Mouse (Mus musculus): Measurements from ENCODE around the gene Vsig2. TPM values are rescaled to one million over a fixed set of nuclear protein-coding genes. Genes with fewer than 3 reads are reported as not detected.

The Vsig2 gene
- polyA plus RNA-seq, 1 experiment from 2014 or later: not detected

DNA sequence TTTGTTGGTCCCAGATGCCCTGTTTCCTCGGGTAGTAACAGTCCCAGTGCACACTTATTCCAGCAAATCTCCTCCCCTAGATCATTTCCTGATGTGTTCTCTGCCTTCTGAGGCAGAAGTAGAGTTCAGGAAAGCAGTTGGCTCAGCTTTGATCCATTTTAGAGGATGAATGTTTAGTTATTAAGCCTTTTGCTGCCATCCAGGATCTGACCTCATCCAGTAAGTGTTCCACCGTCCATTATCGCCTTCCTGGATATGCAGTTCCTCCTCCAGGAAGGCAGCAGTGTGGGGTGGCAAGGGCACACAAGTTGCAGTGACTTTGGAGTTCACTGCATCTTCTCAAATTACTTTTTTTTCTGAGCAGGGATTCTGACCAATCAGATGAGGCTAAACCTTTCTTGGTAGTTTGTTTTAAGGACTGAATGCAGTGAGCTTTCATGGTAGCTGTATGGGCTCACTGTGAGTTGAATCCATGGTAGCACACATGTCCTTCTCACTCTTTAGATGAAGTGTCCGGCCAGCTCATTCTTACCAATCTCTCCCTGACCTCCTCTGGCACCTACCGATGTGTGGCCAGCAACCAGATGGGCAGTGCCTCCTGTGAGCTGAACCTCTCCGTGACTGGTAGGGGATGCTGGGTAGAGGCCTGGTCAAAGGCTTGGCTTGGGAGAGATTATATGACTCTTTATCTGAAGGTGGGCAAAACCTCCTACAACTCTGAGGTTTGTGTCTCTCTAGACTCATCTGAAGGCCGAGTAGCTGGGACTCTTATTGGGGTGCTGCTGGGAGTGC is 3.0 kb downstream of the Vsig2 start:
- no peaks in the 10 kb centered on the region for H3K36me3 ChIP-seq (ENCODE audit: control insufficient read depth, insufficient read depth, low read length)
- DNase-seq (ENCODE audit: low spot score): no peak
- no peak overlapping the region for H3K27ac ChIP-seq (ENCODE audit: low read depth, low read length)
- H3K4me2 ChIP-seq (ENCODE audit: low read depth): no peak overlapping the region
- H3K27me3 ChIP-seq (ENCODE audit: control insufficient read depth, insufficient read depth, low read length): peaks cover 25% of the 10 kb centered on the region
- H3K4me3 ChIP-seq (ENCODE audit: low read depth, low read length): no peak overlapping the region
- ATAC-seq (ENCODE audit: insufficient read depth, low FRiP score, low TSS enrichment): no peak
- no peaks in the 10 kb centered on the region for H3K9me3 ChIP-seq (ENCODE audit: control insufficient read depth, low read length)
- 64% methylated on average over 7 of the region's 7 CpGs for WGBS
- H3K4me1 ChIP-seq (ENCODE audit: control insufficient read depth, insufficient read depth, low read length): peaks cover 4% of the 10 kb centered on the region; the same call in 1 of the 2 replicates
- no peak overlapping the region for H3K9ac ChIP-seq (ENCODE audit: low read length)

- Histone ChIP-seq H3K9me3 (ENCODE audit: control insufficient read depth, low read length) (no peaks in the 10 kb centered on the region), H3K4me1 (ENCODE audit: control insufficient read depth, insufficient read depth, low read length) (peaks cover 4% of the 10 kb centered on the region; the same call in 1 of the 2 replicates), H3K4me2 (ENCODE audit: low read depth) (peak overlapping the region; percentile 43), H3K27me3 (ENCODE audit: control insufficient read depth, insufficient read depth, low read length) (peaks cover 30% of the 10 kb centered on the region), H3K27ac (ENCODE audit: low read depth, low read length) (no peak overlapping the region), H3K4me3 (ENCODE audit: low read depth, low read length) (peak overlapping the region; percentile 24; the same call in 1 of the 2 replicates), H3K36me3 (ENCODE audit: control insufficient read depth, insufficient read depth, low read length) (no peaks in the 10 kb centered on the region), H3K9ac (ENCODE audit: low read length) (no peak overlapping the region)
- ATAC-seq (ENCODE audit: insufficient read depth, low FRiP score, low TSS enrichment) (no peak), DNase-seq (ENCODE audit: low spot score) (no peak)
- WGBS: 24% methylated on average over 12 of the region's 12 CpGs
Measured at GRCm38 (mm10) chr9:37543869-37544440, 4.9 kb downstream of the Vsig2 start.

DNA sequence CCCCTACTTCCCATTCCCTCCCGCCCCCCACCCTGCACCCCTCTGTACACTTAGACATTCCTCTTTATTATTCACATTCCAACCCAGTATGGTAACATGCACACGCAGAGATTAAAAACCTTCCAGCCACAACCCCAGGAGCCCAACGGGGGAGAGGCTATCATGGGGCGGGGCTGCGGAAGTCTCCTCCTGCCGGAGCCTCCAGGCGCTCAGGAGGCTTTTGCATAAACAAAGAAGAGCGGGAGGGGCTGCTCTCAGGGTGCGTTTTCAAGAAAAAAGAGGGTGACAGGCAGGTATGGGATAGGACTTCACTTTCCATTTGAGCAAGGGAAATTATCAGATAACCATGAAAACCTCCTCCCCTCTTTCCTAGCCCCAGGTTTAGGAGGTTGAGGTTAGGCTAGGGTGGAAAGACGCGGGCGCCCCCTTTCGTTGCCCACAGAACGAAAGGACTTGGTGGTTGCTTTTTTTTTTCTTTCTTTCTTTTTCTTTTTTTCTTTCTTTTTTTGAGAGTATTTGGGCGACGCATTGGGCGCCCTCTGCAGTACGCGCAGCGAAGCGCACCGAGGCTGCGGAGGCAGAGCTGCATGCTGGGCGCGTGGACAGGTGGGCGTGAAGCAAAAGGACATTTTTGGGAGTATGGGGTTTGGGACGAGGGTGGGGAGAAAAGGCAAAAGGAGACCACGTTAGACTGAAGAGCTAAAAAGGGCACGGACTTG is 5.6 kb downstream of the Vsig2 start:
- H3K27ac ChIP-seq (ENCODE audit: low read depth, low read length): no peak overlapping the region
- DNase-seq (ENCODE audit: low spot score) (peak; percentile 75), ATAC-seq (ENCODE audit: insufficient read depth, low FRiP score, low TSS enrichment) (peak; percentile 73)
- H3K4me1 ChIP-seq (ENCODE audit: control insufficient read depth, insufficient read depth, low read length): peaks cover 4% of the 10 kb centered on the region; the same call in 1 of the 2 replicates
- WGBS: under 1% methylated on average over 29 of the region's 29 CpGs
- H3K4me2 ChIP-seq (ENCODE audit: low read depth): peak overlapping the region; percentile 43
- peaks cover 37% of the 10 kb centered on the region for H3K27me3 ChIP-seq (ENCODE audit: control insufficient read depth, insufficient read depth, low read length)
- H3K4me3 ChIP-seq (ENCODE audit: low read depth, low read length): peak overlapping the region; percentile 24
- no peak overlapping the region for H3K9ac ChIP-seq (ENCODE audit: low read length)
- H3K9me3 ChIP-seq (ENCODE audit: control insufficient read depth, low read length): no peaks in the 10 kb centered on the region
- H3K36me3 ChIP-seq (ENCODE audit: control insufficient read depth, insufficient read depth, low read length): no peaks in the 10 kb centered on the region

DNA sequence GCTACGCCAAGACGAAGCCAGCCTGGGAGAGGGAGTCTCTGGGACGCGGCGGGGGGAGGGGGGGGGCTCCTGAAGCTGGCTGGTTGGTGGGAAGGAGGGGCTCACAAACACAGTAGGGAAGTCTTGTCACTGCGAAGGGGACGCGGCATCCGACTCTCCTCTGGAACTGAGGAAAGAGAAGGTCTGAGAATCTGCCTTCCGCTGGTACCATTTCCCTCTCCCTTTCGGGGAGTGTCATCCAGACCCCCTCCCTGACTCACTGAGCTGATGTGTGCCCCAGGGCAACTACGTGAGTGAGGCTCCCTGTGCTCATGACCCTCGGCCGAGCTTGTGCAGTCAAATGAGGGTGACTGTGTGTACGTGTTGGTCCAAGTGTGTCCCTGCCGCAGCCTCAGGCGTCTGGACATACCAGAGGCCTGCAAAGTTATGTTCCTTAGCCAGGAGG is 6.1 kb downstream of the Vsig2 start:
- no peak for DNase-seq (ENCODE audit: low spot score)
- no peak overlapping the region for H3K27ac ChIP-seq (ENCODE audit: low read depth, low read length)
- peak overlapping the region; percentile 8; the same call in 1 of the 2 replicates for H3K4me3 ChIP-seq (ENCODE audit: low read depth, low read length)
- no peak overlapping the region for H3K9ac ChIP-seq (ENCODE audit: low read length)
- H3K36me3 ChIP-seq (ENCODE audit: control insufficient read depth, insufficient read depth, low read length): no peaks in the 10 kb centered on the region
- no peaks in the 10 kb centered on the region for H3K9me3 ChIP-seq (ENCODE audit: control insufficient read depth, low read length)
- H3K27me3 ChIP-seq (ENCODE audit: control insufficient read depth, insufficient read depth, low read length): peaks cover 43% of the 10 kb centered on the region
- H3K4me2 ChIP-seq (ENCODE audit: low read depth): peak overlapping the region; percentile 43
- ATAC-seq (ENCODE audit: insufficient read depth, low FRiP score, low TSS enrichment): peak; percentile 60
- peaks cover 4% of the 10 kb centered on the region; the same call in 1 of the 2 replicates for H3K4me1 ChIP-seq (ENCODE audit: control insufficient read depth, insufficient read depth, low read length)
- 7% methylated on average over 16 of the region's 17 CpGs for WGBS

DNA sequence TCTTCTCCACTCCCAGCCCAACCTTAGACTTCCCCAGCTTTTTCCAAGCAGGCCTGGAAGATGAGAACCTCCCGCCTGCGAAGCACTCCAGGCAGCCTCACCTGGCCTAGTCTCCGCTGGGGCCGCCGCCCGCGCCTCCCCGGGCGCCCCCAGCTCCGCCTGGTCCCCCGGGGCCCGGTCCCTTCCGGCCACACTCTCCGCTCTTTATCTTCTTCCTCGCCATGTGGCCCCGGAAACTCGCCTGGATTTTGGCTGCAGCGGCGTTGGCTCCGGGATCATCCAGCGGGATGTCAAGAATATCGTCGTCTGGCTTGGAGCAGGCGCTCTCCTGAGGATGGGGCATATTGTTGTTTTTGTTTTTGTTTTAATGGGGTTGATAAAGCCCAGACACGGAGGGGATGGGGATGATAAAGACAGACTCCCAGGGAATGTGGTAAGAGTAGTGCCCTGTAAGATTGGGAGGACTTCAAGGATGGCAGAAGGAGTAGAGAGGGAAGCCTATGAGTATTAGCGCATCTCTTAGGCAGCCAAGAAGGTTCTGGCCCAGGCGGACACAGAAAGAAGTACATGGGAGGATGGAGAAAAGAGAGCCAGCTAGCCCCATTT is 6.9 kb downstream of the Vsig2 start:
- ATAC-seq (ENCODE audit: insufficient read depth, low FRiP score, low TSS enrichment) (no peak), DNase-seq (ENCODE audit: low spot score) (no peak)
- H3K27ac ChIP-seq (ENCODE audit: low read depth, low read length): no peak overlapping the region
- H3K36me3 ChIP-seq (ENCODE audit: control insufficient read depth, insufficient read depth, low read length): no peaks in the 10 kb centered on the region
- no peak overlapping the region for H3K4me3 ChIP-seq (ENCODE audit: low read depth, low read length)
- 5% methylated on average over 27 of the region's 27 CpGs for WGBS
- no peak overlapping the region for H3K9ac ChIP-seq (ENCODE audit: low read length)
- H3K9me3 ChIP-seq (ENCODE audit: control insufficient read depth, low read length): no peaks in the 10 kb centered on the region
- H3K4me2 ChIP-seq (ENCODE audit: low read depth): no peak overlapping the region
- peaks cover 4% of the 10 kb centered on the region; the same call in 1 of the 2 replicates for H3K4me1 ChIP-seq (ENCODE audit: control insufficient read depth, insufficient read depth, low read length)
- H3K27me3 ChIP-seq (ENCODE audit: control insufficient read depth, insufficient read depth, low read length): peaks cover 50% of the 10 kb centered on the region

- 79% methylated on average over 1 of the region's 1 CpGs for WGBS
- peaks cover 5% of the 10 kb centered on the region; the same call in 1 of the 2 replicates for H3K4me1 ChIP-seq (ENCODE audit: control insufficient read depth, insufficient read depth, low read length)
- H3K9me3 ChIP-seq (ENCODE audit: control insufficient read depth, low read length): no peaks in the 10 kb centered on the region
- H3K4me2 ChIP-seq (ENCODE audit: low read depth): no peak overlapping the region
- no peaks in the 10 kb centered on the region for H3K36me3 ChIP-seq (ENCODE audit: control insufficient read depth, insufficient read depth, low read length)
- H3K27me3 ChIP-seq (ENCODE audit: control insufficient read depth, insufficient read depth, low read length): peaks cover 60% of the 10 kb centered on the region
- no peak overlapping the region for H3K4me3 ChIP-seq (ENCODE audit: low read depth, low read length)
- no peak overlapping the region for H3K27ac ChIP-seq (ENCODE audit: low read depth, low read length)
- ATAC-seq (ENCODE audit: insufficient read depth, low FRiP score, low TSS enrichment) (no peak), DNase-seq (ENCODE audit: low spot score) (no peak)
- no peak overlapping the region for H3K9ac ChIP-seq (ENCODE audit: low read length)
Measured at GRCm38 (mm10) chr9:37546889-37547288, 7.8 kb downstream of the Vsig2 start.

DNA sequence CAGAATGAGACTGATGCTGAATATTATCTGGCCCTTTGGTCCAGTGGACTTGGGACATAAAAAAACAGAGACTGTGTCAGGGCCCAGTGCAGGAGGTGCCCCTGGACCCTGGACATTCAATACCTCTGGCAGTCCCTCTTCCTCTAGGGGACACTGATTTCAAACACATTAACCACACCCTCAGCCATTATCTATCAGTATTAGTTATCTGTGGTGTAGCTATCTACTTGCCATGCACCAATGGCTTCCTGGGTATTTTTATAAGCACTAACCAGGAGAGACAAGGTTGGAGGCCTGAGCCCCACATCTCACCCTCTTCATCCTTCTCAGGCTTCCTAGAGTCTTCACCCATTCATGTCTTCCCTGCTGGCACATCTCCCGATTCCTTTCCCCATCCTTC is 11.4 kb downstream of the Vsig2 start:
- Histone ChIP-seq H3K27ac (ENCODE audit: low read depth, low read length) (no peak overlapping the region), H3K4me1 (ENCODE audit: control insufficient read depth, insufficient read depth, low read length) (0 out of 2 replicates have a peak, but pooled peaks cover 6% of the 10 kb centered on the region), H3K4me2 (ENCODE audit: low read depth) (no peak overlapping the region), H3K36me3 (ENCODE audit: control insufficient read depth, insufficient read depth, low read length) (no peaks in the 10 kb centered on the region), H3K9me3 (ENCODE audit: control insufficient read depth, low read length) (no peaks in the 10 kb centered on the region), H3K4me3 (ENCODE audit: low read depth, low read length) (no peak overlapping the region), H3K27me3 (ENCODE audit: control insufficient read depth, insufficient read depth, low read length) (peaks cover 63% of the 10 kb centered on the region), H3K9ac (ENCODE audit: low read length) (no peak overlapping the region)
- no peak for DNase-seq (ENCODE audit: low spot score)
- ATAC-seq (ENCODE audit: insufficient read depth, low FRiP score, low TSS enrichment): no peak
- 64% methylated on average over 1 of the region's 1 CpGs for WGBS

- peak overlapping the region; percentile 73 for H3K4me2 ChIP-seq (ENCODE audit: low read depth)
- no peaks in the 10 kb centered on the region for H3K36me3 ChIP-seq (ENCODE audit: control insufficient read depth, insufficient read depth, low read length)
- H3K4me1 ChIP-seq (ENCODE audit: control insufficient read depth, insufficient read depth, low read length): 0 out of 2 replicates have a peak, but pooled peaks cover 6% of the 10 kb centered on the region
- no peak overlapping the region for H3K27ac ChIP-seq (ENCODE audit: low read depth, low read length)
- no peak for DNase-seq (ENCODE audit: low spot score)
- peak overlapping the region; percentile 36 for H3K4me3 ChIP-seq (ENCODE audit: low read depth, low read length)
- 2% methylated on average over 23 of the region's 23 CpGs for whole genome bisulfite sequencing
- H3K9me3 ChIP-seq (ENCODE audit: control insufficient read depth, low read length): no peaks in the 10 kb centered on the region
- ATAC-seq (ENCODE audit: insufficient read depth, low FRiP score, low TSS enrichment): peak; percentile 9; the same call in 1 of the 2 replicates
- H3K9ac ChIP-seq (ENCODE audit: low read length): peak overlapping the region; percentile 18; the same call in 1 of the 2 replicates
- H3K27me3 ChIP-seq (ENCODE audit: control insufficient read depth, insufficient read depth, low read length): peaks cover 50% of the 10 kb centered on the region
Measured at GRCm38 (mm10) chr9:37551751-37552531, 12.9 kb downstream of the Vsig2 start.
